Mouse (Mus musculus): Measurements from ENCODE around the gene Zzef1. TPM values are rescaled to one million over a fixed set of nuclear protein-coding genes. Genes with fewer than 3 reads are reported as not detected.

The Zzef1 gene
- polyA plus RNA-seq, 1 experiment from 2014 or later, result 9.8 TPM

DNA sequence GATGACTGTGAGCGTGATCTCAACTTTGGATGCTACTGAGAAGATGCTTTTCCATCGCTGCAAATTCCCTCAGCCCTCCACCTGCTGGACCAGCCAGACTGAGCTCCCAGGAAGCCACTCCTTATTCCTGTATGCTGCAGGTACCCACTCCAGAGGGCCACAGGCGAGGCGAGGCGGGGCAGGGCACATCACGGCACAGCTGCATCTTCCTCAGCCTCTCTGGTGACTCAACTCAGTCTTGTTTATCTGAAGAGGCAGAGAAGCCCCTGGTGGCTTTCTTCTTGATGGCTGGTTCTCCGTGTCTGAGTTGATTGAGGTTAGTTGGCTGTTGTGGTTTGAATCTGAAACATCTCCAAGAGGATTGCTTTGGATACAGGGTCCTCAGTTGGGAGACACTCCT is 152.2 kb downstream of the Zzef1 start:
- Histone ChIP-seq H3K9me3 (ENCODE audit: control insufficient read depth, low read length) (peaks cover 7% of the 10 kb centered on the region; the same call in 1 of the 2 replicates), H3K36me3 (ENCODE audit: control insufficient read depth, insufficient read depth, low read length) (no peaks in the 10 kb centered on the region), H3K27ac (replicated peaks in 1 of 2; ENCODE audit: control insufficient read depth in 1 of 2, insufficient read depth in 1 of 2, low read depth in 2 of 2, low read length in 2 of 2) (no peak overlapping the region), H3K4me1 (ENCODE audit: control insufficient read depth in 2 of 2, insufficient read depth in 2 of 2, low read length in 2 of 2) (peaks cover 35 to 39% of the 10 kb centered on the region in 2 experiments), H3K4me3 (ENCODE audit: control insufficient read depth in 1 of 2, insufficient read depth in 1 of 2, low read depth in 1 of 2, low read length in 2 of 2) (no peak overlapping the region), H3K4me2 (ENCODE audit: low read length) (no peak overlapping the region), H3K9ac (ENCODE audit: low read length) (no peak overlapping the region), H3K27me3 (ENCODE audit: control insufficient read depth, insufficient read depth, low read length) (no peaks in the 10 kb centered on the region)
- 74% methylated on average over 7 of the region's 7 CpGs for WGBS
- ATAC-seq (ENCODE audit: insufficient number of reproducible peaks, insufficient read depth, low FRiP score, low read depth), result no peak

DNA sequence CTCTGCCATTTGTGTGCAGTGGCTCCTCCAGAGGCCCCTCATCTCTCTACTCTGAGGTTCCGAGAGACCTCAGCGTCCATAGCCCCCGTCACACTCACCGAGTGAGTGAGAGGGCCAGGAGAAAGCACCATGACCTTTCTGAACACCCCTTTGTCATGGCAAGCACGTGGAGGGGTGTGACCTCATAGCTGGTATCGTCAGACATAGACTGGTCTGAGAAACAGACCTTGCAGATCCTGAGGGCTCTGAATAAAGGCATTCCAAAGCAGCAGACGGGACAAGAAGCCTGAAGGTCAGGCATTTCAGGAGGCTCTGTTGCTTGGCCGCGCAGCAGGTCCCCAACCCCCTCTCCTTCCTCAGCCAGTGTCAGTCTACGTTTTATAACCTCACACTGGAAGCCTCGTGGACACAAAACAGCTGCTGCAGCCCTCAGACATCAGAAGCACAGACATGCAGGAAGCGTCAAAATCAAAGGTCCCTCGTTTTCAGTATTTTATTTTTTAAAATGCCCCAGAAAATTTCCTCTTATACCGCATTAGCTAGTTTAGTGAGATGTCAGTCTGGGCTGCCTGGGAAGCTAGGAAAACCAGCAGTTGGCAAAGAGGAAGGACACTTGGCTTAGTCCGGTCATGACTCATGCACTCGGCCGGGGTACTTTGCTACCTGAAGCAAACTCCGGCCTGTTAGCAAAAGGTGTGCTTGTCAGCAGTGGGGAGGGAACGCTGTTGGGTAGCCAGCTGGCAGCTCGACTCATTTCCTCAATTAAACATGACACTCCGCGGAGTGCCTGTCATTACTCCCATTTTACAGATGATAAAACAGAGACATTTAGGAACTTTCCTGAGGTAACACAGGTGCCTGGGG is 155.3 kb downstream of the Zzef1 start:
- H3K27ac ChIP-seq (replicated peaks in 1 of 2; ENCODE audit: control insufficient read depth in 1 of 2, insufficient read depth in 1 of 2, low read depth in 2 of 2, low read length in 2 of 2), result peak overlapping the region; percentile 14 to 76; a peak in 2 of 4 replicates
- ATAC-seq (ENCODE audit: insufficient number of reproducible peaks, insufficient read depth, low FRiP score, low read depth), result no peak

DNA sequence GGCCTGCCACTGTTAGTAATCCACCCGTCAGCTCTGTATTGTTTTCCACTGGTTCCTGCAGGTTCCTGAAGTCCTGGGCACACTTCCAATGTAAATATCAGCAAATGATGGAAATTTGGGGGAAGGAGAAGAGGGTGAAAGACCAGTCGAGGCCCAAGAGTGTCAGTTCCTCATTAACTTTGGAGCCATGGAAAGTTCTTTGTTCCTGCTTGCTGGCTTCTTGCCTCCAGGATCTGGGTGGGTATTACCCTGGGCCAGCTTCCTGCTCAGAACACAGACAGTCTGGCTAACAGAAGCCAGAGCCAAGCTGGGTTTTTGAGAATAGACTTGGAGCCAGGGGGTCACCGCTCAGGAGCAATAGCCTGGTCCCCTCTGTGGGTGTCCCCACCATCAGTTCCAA is 156.2 kb downstream of the Zzef1 start:
- Histone ChIP-seq H3K36me3 (ENCODE audit: control insufficient read depth, insufficient read depth, low read length) (no peaks in the 10 kb centered on the region), H3K9me3 (ENCODE audit: control insufficient read depth, low read length) (peaks cover 7% of the 10 kb centered on the region; the same call in 1 of the 2 replicates), H3K27ac (replicated peaks in 1 of 2; ENCODE audit: control insufficient read depth in 1 of 2, insufficient read depth in 1 of 2, low read depth in 2 of 2, low read length in 2 of 2) (peak overlapping the region; percentile 62 to 76), H3K27me3 (ENCODE audit: control insufficient read depth, insufficient read depth, low read length) (no peaks in the 10 kb centered on the region), H3K4me3 (ENCODE audit: control insufficient read depth in 1 of 2, insufficient read depth in 1 of 2, low read depth in 1 of 2, low read length in 2 of 2) (no peak overlapping the region), H3K4me2 (ENCODE audit: low read length) (no peak overlapping the region), H3K4me1 (ENCODE audit: control insufficient read depth in 2 of 2, insufficient read depth in 2 of 2, low read length in 2 of 2) (peaks cover 27 to 34% of the 10 kb centered on the region in 2 experiments), H3K9ac (ENCODE audit: low read length) (no peak overlapping the region)
- peak; percentile 13; the same call in 1 of the 2 replicates for ATAC-seq (ENCODE audit: insufficient number of reproducible peaks, insufficient read depth, low FRiP score, low read depth)
- WGBS, result 57% methylated on average over 3 of the region's 3 CpGs

More for the DNA sequence above, 155.3 kb downstream of the Zzef1 start:
- no peak overlapping the region for H3K4me3 ChIP-seq (ENCODE audit: control insufficient read depth in 1 of 2, insufficient read depth in 1 of 2, low read depth in 1 of 2, low read length in 2 of 2)
- no peaks in the 10 kb centered on the region for H3K36me3 ChIP-seq (ENCODE audit: control insufficient read depth, insufficient read depth, low read length)
- H3K27me3 ChIP-seq (ENCODE audit: control insufficient read depth, insufficient read depth, low read length), result no peaks in the 10 kb centered on the region
- H3K4me1 ChIP-seq (ENCODE audit: control insufficient read depth in 2 of 2, insufficient read depth in 2 of 2, low read length in 2 of 2), result peaks cover 34 to 38% of the 10 kb centered on the region in 2 experiments
- no peak overlapping the region for H3K9ac ChIP-seq (ENCODE audit: low read length)
- no peak overlapping the region for H3K4me2 ChIP-seq (ENCODE audit: low read length)
- 56% methylated on average over 22 of the region's 22 CpGs for WGBS
- H3K9me3 ChIP-seq (ENCODE audit: control insufficient read depth, low read length), result peaks cover 7% of the 10 kb centered on the region; the same call in 1 of the 2 replicates

DNA sequence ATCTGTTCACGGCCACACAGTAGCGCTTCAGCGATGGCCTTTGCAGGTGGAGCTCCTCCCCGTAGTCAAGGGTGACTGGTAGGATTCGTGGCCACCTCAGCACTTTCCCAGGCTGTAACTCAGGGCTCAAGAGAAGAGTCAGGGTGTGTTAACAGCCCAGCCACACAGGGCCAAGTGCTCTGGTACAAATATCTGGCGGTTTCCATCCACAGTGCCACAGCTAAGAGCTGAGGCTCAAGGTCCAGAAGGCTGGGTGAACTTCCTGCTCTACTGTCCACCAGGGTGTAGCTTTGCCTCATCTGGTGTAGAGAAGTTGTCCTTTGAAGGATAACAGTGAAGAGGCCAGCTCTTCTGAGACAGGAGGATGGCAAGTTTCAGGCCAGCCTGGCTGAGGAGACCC is 156.7 kb downstream of the Zzef1 start:
- no peaks in the 10 kb centered on the region for H3K27me3 ChIP-seq (ENCODE audit: control insufficient read depth, insufficient read depth, low read length)
- no peak overlapping the region for H3K4me2 ChIP-seq (ENCODE audit: low read length)
- H3K9ac ChIP-seq (ENCODE audit: low read length), result no peak overlapping the region
- 86% methylated on average over 6 of the region's 6 CpGs for WGBS
- no peak overlapping the region for H3K4me3 ChIP-seq (ENCODE audit: control insufficient read depth in 1 of 2, insufficient read depth in 1 of 2, low read depth in 1 of 2, low read length in 2 of 2)
- H3K9me3 ChIP-seq (ENCODE audit: control insufficient read depth, low read length), result peaks cover 7% of the 10 kb centered on the region; the same call in 1 of the 2 replicates
- no peak for ATAC-seq (ENCODE audit: insufficient number of reproducible peaks, insufficient read depth, low FRiP score, low read depth)
- H3K4me1 ChIP-seq (ENCODE audit: control insufficient read depth in 2 of 2, insufficient read depth in 2 of 2, low read length in 2 of 2), result peaks cover 27 to 39% of the 10 kb centered on the region in 2 experiments
- peak overlapping the region; percentile 62 to 76 for H3K27ac ChIP-seq (replicated peaks in 1 of 2; ENCODE audit: control insufficient read depth in 1 of 2, insufficient read depth in 1 of 2, low read depth in 2 of 2, low read length in 2 of 2)
- H3K36me3 ChIP-seq (ENCODE audit: control insufficient read depth, insufficient read depth, low read length), result no peaks in the 10 kb centered on the region

DNA sequence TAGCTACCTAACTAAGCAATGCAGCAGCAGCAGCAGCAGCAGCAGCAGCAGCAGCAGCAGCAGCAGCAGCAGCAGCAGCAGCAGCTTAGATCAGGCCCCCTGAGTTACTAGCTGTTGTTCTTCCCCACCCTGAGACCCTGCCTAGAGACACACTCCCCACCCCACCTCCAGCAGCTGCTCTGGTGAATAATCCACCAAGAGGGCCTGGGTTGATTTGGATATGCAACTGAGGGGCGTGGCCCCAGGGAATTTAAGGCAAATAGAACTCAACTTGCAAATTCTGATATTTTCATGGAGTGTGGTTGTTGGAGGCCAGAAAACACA is 157.1 kb downstream of the Zzef1 start:
- WGBS, result 86% methylated on average over 1 of the region's 1 CpGs
- Histone ChIP-seq H3K4me3 (ENCODE audit: control insufficient read depth in 1 of 2, insufficient read depth in 1 of 2, low read depth in 1 of 2, low read length in 2 of 2) (no peak overlapping the region), H3K36me3 (ENCODE audit: control insufficient read depth, insufficient read depth, low read length) (no peaks in the 10 kb centered on the region), H3K27me3 (ENCODE audit: control insufficient read depth, insufficient read depth, low read length) (no peaks in the 10 kb centered on the region), H3K27ac (replicated peaks in 1 of 2; ENCODE audit: control insufficient read depth in 1 of 2, insufficient read depth in 1 of 2, low read depth in 2 of 2, low read length in 2 of 2) (peak overlapping the region; percentile 62 to 76; a peak in 3 of 4 replicates), H3K9ac (ENCODE audit: low read length) (no peak overlapping the region), H3K9me3 (ENCODE audit: control insufficient read depth, low read length) (peaks cover 7% of the 10 kb centered on the region; the same call in 1 of the 2 replicates), H3K4me2 (ENCODE audit: low read length) (no peak overlapping the region), H3K4me1 (ENCODE audit: control insufficient read depth in 2 of 2, insufficient read depth in 2 of 2, low read length in 2 of 2) (peaks cover 27 to 39% of the 10 kb centered on the region in 2 experiments)
- ATAC-seq (ENCODE audit: insufficient number of reproducible peaks, insufficient read depth, low FRiP score, low read depth), result no peak

DNA sequence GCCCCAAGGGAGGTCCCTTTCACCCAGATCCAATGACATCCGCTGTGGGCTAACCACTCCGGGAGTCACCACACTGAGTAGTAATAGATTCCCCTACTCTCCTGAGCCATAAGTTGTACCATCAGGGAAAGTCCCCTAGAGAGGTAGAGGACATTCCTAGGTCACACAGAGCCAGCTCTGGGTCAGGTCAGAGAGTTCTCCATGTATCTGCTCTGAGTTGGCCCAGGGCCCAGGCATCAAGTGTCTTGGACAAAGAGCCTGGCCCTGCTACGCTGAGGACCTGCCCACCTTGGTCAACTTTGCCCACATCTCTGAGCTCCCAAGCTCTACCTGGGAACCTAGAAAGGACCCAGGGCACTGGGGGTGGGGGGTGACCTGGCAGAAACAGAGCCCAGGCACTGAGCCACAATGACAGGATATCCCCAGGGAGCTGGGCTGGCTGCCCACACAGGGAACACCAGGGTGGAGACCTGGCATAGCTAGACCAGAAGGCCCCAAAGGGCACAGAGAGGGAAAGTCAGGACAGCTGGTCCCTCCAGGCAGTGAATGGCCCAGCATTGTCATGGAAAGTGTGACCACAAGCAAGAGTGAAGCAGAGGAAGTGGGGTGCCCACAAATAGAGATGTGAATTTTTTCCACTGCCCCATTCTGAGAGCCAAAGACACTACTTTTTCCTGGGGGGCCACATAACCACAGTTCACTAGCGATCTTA is 157.6 kb downstream of the Zzef1 start:
- Histone ChIP-seq H3K4me3 (ENCODE audit: control insufficient read depth in 1 of 2, insufficient read depth in 1 of 2, low read depth in 1 of 2, low read length in 2 of 2) (no peak overlapping the region), H3K9me3 (ENCODE audit: control insufficient read depth, low read length) (peaks cover 7% of the 10 kb centered on the region; the same call in 1 of the 2 replicates), H3K9ac (ENCODE audit: low read length) (no peak overlapping the region), H3K27me3 (ENCODE audit: control insufficient read depth, insufficient read depth, low read length) (no peaks in the 10 kb centered on the region), H3K27ac (replicated peaks in 1 of 2; ENCODE audit: control insufficient read depth in 1 of 2, insufficient read depth in 1 of 2, low read depth in 2 of 2, low read length in 2 of 2) (peak overlapping the region; percentile 18 to 76; a peak in 3 of 4 replicates), H3K36me3 (ENCODE audit: control insufficient read depth, insufficient read depth, low read length) (no peaks in the 10 kb centered on the region), H3K4me2 (ENCODE audit: low read length) (no peak overlapping the region), H3K4me1 (ENCODE audit: control insufficient read depth in 2 of 2, insufficient read depth in 2 of 2, low read length in 2 of 2) (peaks cover 27 to 39% of the 10 kb centered on the region in 2 experiments)
- peak; percentile 28; the same call in 1 of the 2 replicates for ATAC-seq (ENCODE audit: insufficient number of reproducible peaks, insufficient read depth, low FRiP score, low read depth)
- WGBS, result 68% methylated on average over 4 of the region's 4 CpGs

DNA sequence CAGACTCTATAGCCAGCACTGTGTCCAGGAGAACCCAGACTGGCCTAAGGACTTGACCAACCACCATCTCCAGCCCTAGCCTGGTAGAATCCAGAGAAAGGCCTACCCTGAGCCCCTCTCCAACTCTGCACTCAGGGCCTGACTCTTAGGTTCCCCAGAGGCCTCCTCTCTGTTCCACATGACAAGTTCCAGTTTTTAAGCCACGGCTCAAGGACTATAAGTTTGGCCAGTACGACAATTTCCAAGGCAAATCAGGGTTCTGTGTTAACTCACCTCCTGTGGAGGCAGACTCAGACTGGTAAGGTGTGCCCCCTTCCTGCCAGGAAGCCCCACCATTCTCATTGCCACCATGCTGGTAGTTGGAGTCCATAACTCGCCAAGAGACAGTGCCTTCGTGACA is 158.2 kb downstream of the Zzef1 start:
- no peak overlapping the region for H3K4me2 ChIP-seq (ENCODE audit: low read length)
- 94% methylated on average over 4 of the region's 4 CpGs for WGBS
- H3K9me3 ChIP-seq (ENCODE audit: control insufficient read depth, low read length), result peaks cover 7% of the 10 kb centered on the region; the same call in 1 of the 2 replicates
- H3K4me3 ChIP-seq (ENCODE audit: control insufficient read depth in 1 of 2, insufficient read depth in 1 of 2, low read depth in 1 of 2, low read length in 2 of 2), result no peak overlapping the region
- H3K36me3 ChIP-seq (ENCODE audit: control insufficient read depth, insufficient read depth, low read length), result no peaks in the 10 kb centered on the region
- ATAC-seq (ENCODE audit: insufficient number of reproducible peaks, insufficient read depth, low FRiP score, low read depth), result no peak
- H3K27me3 ChIP-seq (ENCODE audit: control insufficient read depth, insufficient read depth, low read length), result peaks cover 2% of the 10 kb centered on the region; the same call in 1 of the 2 replicates
- H3K9ac ChIP-seq (ENCODE audit: low read length), result no peak overlapping the region
- H3K27ac ChIP-seq (replicated peaks in 1 of 2; ENCODE audit: control insufficient read depth in 1 of 2, insufficient read depth in 1 of 2, low read depth in 2 of 2, low read length in 2 of 2), result no peak overlapping the region; a peak in 1 of 4 replicates
- H3K4me1 ChIP-seq (ENCODE audit: control insufficient read depth in 2 of 2, insufficient read depth in 2 of 2, low read length in 2 of 2), result peaks cover 27 to 39% of the 10 kb centered on the region in 2 experiments
